Mouse (Mus musculus) forebrain, embryonic 10.5 days (tissue): ENCODE measurements around the gene Uvrag. TPM values are rescaled to one million over a fixed set of nuclear protein-coding genes. Genes with fewer than 3 reads are reported as not detected.

Experiments
- DNase-seq: peaks from one replicate; pipeline ENCODE4 v3.0.0-alpha.2; 2017; ENCODE audit warnings: low spot score; ENCODE audit errors: extremely low spot score
- H3K27ac ChIP-seq: fragments of 300-500 bp; sonication (generic); 2 replicates; pipeline ENCODE4 v1.5.1; 2016; ENCODE audit warnings: mild to moderate bottlenecking
- H3K27me3 ChIP-seq: fragments of 300-500 bp; sonication (generic); 2 replicates; pipeline ENCODE4 v1.6.1; 2016; ENCODE audit warnings: mild to moderate bottlenecking; ENCODE audit not compliant: poor library complexity, severe bottlenecking
- H3K36me3 ChIP-seq: fragments of 300-500 bp; sonication (generic); replicated peaks from 2 replicates; pipeline ENCODE4 v1.6.1; 2016; ENCODE audit warnings: mild to moderate bottlenecking, moderate library complexity
- H3K4me1 ChIP-seq: fragments of 300-500 bp; sonication (generic); 2 replicates; pipeline ENCODE4 v1.6.1; 2016
- H3K4me3 ChIP-seq: fragments of 300-500 bp; sonication (generic); 2 replicates; pipeline ENCODE4 v1.5.1; 2016; ENCODE audit warnings: mild to moderate bottlenecking, moderate library complexity
- H3K9me3 ChIP-seq: fragments of 300-500 bp; sonication (generic); 2 replicates; pipeline ENCODE4 v1.6.1; 2016; ENCODE audit warnings: mild to moderate bottlenecking, moderate library complexity
- WGBS: fragments of 180-500 bp; shearing (Covaris S2); methylation state at CpG from one replicate; pipeline ENCODE4 v1.1.7; 2016; 5-methylcytosine and 5-hydroxymethylcytosine counted together
- polyA plus RNA-seq: library from polyadenylated mRNA; unstranded; fragments of >200 nt; fragmentation: Nextera tagmentation; extraction: Ambion mirVana; gene quantifications from 2 replicates; pipeline ENCODE4 v1.2.1, GENCODE M21; 2016

Gene Uvrag
- polyA plus RNA-seq, 1 experiment from 2014 or later = 9.8 TPM

- no peak overlapping the region for H3K27ac ChIP-seq
- H3K4me3 ChIP-seq = peak overlapping the region; percentile 52
- peaks cover 91% of the 10 kb centered on the region for H3K4me1 ChIP-seq
- H3K9me3 ChIP-seq = no peaks in the 10 kb centered on the region
- H3K27me3 ChIP-seq = peaks cover 100% of the 10 kb centered on the region
- no peak for DNase-seq
- no peaks in the 10 kb centered on the region for H3K36me3 ChIP-seq
- WGBS = 3% methylated on average over 12 of the region's 12 CpGs
These were observed 301.6 kb downstream of the Uvrag start for GRCm38 (mm10) chr7:98839312-98839711.

DNA sequence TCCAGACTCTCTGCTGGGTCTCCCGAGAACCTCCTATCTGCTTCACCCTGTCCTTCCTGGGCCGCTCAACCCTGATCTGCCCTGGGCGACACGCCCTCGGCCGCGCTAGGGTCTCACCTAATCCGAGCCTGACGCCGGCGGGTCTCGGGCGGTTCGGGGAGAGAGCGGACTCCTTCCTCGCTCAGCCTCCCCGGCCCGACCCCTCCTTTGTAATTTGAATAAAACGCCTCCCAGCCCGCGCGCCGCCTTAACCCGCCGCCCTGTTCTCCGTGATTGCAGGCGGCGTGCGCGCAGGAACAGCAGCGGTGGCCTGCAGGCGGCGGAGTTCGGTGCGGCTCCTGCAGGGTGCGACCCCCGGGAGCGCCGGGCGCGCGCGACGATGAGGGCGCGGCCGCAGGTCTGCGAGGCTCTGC is 302.2 kb downstream of the Uvrag start:
- peaks cover 88% of the 10 kb centered on the region for H3K4me1 ChIP-seq
- no peaks in the 10 kb centered on the region for H3K36me3 ChIP-seq
- no peaks in the 10 kb centered on the region for H3K9me3 ChIP-seq
- peak; percentile 67 for DNase-seq
- under 1% methylated on average over 48 of the region's 48 CpGs for WGBS
- peaks cover 100% of the 10 kb centered on the region for H3K27me3 ChIP-seq
- H3K27ac ChIP-seq = peak overlapping the region; percentile 27; the same call in 1 of the 2 replicates
- peak overlapping the region; percentile 52 for H3K4me3 ChIP-seq

DNA sequence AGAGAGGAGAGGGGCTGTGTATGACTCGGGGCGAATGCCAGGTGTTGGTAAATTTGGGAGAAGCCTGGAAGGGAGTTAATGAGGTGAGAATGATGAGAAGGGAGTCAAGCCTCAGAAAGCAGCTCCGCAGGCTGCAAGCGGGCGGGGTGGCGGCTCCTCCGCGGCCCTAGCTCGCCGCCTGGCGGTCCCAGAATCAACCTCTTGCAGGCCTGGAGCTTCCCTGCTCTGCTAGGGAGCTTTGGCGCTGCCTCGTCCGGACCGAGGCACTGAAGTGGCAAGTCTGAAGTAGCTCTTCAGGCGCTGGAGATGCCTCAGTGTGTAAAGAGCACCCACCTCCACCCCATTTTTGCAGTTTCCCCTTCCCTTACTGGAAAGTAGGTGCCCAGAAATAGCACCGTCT is 303.0 kb downstream of the Uvrag start:
- Histone ChIP-seq H3K27ac (no peak overlapping the region), H3K9me3 (no peaks in the 10 kb centered on the region), H3K36me3 (no peaks in the 10 kb centered on the region), H3K4me1 (peaks cover 80% of the 10 kb centered on the region), H3K27me3 (peaks cover 100% of the 10 kb centered on the region), H3K4me3 (peak overlapping the region; percentile 52)
- under 1% methylated on average over 17 of the region's 17 CpGs for WGBS
- peak; percentile 81 for DNase-seq

DNA sequence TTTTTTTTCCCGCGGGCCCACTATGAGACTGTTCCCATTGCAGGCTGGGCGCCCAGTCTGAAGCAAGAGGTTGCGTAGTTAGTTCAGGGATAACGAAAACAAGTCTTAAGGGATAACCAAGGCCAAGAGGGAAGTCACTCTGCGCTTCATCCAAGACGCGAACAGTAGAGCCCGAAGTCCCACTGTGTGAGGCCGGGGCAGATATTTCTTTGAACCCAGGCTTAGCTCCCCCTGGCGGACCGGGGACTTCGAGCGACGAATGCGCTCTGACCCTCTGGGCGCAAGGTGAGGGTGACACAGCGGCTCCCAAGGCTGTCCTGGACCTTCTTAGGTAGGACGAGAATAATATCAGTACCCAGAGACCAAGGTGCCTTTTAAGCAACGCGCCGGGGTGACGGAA is 304.3 kb downstream of the Uvrag start:
- H3K4me3 ChIP-seq = peak overlapping the region; percentile 67
- under 1% methylated on average over 23 of the region's 23 CpGs for WGBS
- H3K27me3 ChIP-seq = peaks cover 100% of the 10 kb centered on the region
- no peaks in the 10 kb centered on the region for H3K9me3 ChIP-seq
- H3K27ac ChIP-seq = no peak overlapping the region
- DNase-seq = peak; percentile 71
- no peaks in the 10 kb centered on the region for H3K36me3 ChIP-seq
- H3K4me1 ChIP-seq = peaks cover 74% of the 10 kb centered on the region

DNA sequence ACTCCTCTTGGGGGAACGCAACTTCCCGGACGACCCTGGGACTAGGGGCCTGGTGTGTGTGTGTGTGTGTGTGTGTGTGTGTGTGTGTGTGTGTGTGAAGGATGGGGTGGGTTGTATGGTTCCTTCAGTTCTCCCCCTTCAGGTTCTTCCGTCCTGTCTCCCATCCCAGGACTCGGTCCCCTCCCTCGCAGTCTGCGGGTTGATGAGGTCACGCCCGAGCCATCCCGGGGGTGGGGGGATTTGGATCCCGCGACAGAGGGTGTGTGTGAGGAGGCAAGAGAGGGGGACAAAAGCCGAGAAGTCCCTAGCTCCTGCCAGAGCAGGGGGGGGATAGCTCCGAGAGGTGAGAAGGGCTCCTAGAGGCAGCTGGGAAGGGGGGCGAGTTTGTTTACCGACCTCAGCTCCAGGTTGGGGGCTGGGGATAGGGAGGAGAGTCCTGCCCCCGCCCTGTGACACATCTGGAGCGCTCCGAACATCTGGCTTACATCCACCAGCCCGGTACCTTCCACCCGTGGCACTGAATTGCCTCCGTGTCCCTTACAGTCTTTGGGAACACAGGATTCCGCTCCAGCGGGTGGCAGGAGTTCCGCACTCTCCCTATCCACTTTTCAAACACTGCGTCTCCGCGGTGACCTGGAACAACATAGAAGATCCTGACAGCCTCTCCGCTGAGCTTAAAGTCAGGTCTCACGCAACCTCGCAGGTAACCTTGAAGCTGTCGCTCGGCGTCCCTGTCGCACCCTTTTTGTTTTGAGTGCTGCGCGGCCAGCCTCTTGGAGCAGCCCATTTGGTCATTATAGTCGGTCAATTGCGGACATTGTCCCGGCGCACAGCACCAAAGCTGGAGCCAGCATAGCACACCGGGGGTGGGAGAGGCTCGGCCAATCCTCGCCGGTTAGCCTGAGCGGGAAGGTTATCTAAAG is 305.2 kb downstream of the Uvrag start:
- Histone ChIP-seq H3K27me3 (peaks cover 100% of the 10 kb centered on the region), H3K36me3 (no peaks in the 10 kb centered on the region), H3K27ac (no peak overlapping the region), H3K4me3 (peak overlapping the region; percentile 67), H3K4me1 (peaks cover 72% of the 10 kb centered on the region), H3K9me3 (no peaks in the 10 kb centered on the region)
- WGBS = under 1% methylated on average over 46 of the region's 46 CpGs
- DNase-seq = no peak

Other genes starting within 250 kb of the Uvrag start
- gene Dgat2, start 41.6 kb upstream of the Uvrag start, polyA plus RNA-seq = 12.3 and 14.8 TPM in 2 replicates
- gene Mogat2, start 97.5 kb upstream of the Uvrag start, polyA plus RNA-seq = 35.2 and 37.7 TPM in 2 replicates
- gene Map6, start 126.3 kb upstream of the Uvrag start, polyA plus RNA-seq = 14.8 and 18.0 TPM in 2 replicates
- gene Serpinh1, start 212.1 kb upstream of the Uvrag start, polyA plus RNA-seq = 825 and 923 TPM in 2 replicates
- 12.7 and 15.9 TPM in 2 replicates for gene Gdpd5, start 240.3 kb upstream of the Uvrag start, polyA plus RNA-seq